Mouse (Mus musculus) erythroid progenitor cell, adult 5-6 weeks (primary cell): ENCODE measurements around the gene Ccdc87. TPM values are rescaled to one million over a fixed set of nuclear protein-coding genes. Genes with fewer than 3 reads are reported as not detected.
A peak's percentile ranks its signal among the peaks of the same experiment; 100 is the strongest.
"Not testable (repeated sequence)": the region's sequence is repeated elsewhere in the genome, so short reads cannot be mapped to it uniquely, and the experiment has no call there.

Experiments
- ATAC-seq: replicated peaks from 2 replicates; pipeline ENCODE4 v1.8.0; 2016; ENCODE audit warnings: moderate number of reproducible peaks, mild to moderate bottlenecking, moderate TSS enrichment, inconsistent platforms; ENCODE audit not compliant: poor library complexity, low FRiP score, severe bottlenecking
- total RNA-seq, 2 experiments: library from RNA; stranded (forward) in 1 of 2; stranded (reverse) in 1 of 2; fragments of 150-400 nt in 1 of 2; fragments of 186-747, 209-891 nt in 1 of 2; gene quantifications; 2 replicates each; pipeline versions ENCODE4 v1.2.3 to v1.2.4; 2015 to 2017; ENCODE audit warnings: low replicate concordance in 2 of 2

Ccdc87 gene
- total RNA-seq (2015; ENCODE audit: low replicate concordance) (not detected in 2 replicates), total RNA-seq (2017; ENCODE audit: low replicate concordance) (not detected in 2 replicates)

DNA sequence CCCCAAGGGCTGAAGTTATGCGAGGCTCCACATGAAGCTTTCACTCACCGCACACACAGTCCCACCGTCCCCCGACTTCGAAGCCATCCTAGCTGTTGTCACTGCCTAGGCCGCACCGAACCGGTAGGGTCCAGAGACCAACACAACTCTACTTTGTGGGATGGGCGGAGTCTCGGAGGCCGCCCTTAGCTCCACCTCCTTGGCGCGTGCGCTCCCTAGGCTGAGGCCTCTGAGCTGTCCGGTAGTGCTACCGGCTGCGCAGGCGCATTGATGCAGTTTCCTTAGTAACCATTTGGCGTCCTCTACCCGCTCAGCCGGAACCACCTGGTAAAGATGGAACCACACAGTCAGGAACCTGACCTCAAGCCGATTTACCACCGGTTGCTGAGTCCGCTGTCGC is at the start of gene Ccdc87, which contains the start of gene Ccs:
Gene Ccdc87, plus strand, starts transcription at position 218 of the 400 bp plus-strand sequence.
Gene Ccs, minus strand, starts transcription at position 184 of the 400 bp plus-strand sequence.
- peak; percentile 96 for ATAC-seq

DNA sequence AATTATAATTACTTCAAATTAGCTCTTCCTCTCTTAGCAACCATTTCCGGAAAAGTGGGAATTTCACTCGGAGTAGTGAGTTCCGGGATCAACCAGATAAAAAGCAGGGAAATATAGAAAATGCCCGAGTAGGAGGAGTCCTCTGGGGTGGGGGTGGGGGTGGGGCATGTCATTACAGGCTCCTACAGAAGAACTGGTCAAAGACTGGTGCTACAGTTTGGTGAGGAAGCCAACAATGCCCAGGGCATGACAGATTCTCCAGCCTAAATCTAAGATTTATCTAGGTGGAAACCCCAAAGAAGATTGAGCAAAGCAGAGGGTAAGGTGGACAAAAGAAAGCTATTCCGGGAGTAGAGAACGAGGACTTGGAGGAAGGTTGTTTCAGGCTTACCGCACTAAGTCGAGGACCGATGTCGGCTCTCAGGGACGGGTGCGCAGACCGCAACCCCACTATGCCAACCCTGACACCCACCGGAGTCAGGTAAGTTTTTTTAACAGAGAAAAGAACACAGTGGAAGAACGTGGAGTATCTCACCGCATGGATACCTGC is 45.8 kb upstream of the Ccdc87 start:
- peak; percentile 37 for ATAC-seq

DNA sequence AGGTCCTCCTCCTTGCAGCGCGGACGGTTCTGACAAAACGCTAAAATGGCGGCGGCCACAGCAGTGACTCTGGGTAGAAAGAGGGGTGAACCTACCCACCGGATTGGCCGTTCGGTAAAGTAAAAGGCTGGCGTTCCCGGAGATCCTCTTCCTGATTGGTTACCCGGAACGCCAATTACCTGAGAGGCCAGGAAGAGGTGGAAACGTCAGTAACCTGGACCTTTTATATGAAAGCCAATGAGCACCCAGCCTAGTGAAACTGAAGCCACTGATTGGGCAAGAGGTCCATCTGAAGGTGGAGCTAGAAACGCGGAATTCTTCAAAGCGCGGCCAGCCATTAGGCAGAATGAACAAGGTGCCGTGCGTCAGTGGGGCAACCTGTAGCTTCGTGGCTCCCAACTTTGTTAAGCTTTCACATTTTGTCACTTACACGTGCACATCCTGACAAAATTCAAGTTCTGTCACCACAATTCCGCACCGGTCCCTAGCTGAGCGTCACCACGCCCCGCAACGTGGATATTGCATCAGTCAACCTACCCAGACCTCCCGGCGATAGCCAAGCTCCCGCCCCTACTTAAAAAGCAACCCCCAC is 45.2 kb upstream of the Ccdc87 start, which contains the start of gene Rbm4:
Gene Rbm4, minus strand, starts transcription at position 71 of the 592 bp plus-strand sequence.
- ATAC-seq, result peak; percentile 97

DNA sequence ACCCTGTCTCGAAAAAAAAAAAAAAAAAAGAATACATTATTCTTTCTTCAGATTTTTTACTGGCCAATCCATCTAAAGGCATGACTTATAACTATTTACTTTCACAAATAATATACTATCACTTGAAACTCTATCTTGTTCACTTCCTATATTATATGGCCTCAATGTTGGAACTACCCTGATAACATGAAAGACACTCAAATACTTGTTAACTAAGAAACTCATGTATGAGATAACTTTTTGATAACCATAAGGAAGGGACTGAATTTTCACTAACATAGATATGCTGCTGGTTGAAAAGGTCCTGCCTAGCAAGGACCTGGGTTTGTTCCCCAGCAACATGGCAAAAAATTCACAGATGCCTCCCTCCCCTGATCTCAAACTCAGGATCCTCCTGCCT is 43.2 kb upstream of the Ccdc87 start:
- ATAC-seq, result no peak

DNA sequence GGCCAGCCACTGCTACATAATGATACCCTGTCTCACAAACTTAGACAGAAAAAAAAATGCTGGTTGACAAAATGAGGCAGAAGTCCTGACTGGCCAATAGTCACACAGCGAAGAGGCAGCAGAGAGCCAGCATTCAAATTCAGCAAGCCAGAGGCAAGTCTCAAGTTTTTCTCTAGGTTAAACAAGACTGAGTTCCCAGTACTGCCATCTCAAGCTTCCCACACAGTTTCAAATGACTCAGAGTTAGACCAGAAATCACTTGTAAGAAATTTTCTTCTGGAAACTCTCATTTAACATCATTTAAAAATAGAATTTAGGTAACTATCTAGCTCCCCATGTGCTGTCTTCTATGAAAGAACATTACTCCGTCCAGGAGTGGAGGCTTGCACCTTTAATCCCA is 41.3 kb upstream of the Ccdc87 start:
- ATAC-seq, result no peak

DNA sequence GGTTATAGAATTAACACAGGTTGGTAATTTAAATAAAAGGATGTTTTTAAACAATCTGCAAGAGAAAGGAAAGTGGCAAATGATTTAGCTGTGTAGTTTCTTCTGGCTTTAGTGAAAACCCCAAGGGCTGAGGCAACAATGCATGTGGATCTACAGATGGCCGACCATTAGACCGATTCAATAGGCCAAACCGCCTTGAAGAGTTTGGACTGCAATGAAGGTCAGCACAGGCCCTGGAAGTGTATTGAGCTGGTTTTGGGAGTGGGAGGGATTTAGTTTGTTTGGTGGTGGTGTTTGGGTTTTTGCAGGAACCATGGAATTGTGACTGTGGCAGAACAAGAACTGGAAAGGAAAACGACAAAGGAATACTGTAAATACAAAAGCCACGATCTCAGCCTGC is 40.1 kb upstream of the Ccdc87 start:
- ATAC-seq, result no peak

DNA sequence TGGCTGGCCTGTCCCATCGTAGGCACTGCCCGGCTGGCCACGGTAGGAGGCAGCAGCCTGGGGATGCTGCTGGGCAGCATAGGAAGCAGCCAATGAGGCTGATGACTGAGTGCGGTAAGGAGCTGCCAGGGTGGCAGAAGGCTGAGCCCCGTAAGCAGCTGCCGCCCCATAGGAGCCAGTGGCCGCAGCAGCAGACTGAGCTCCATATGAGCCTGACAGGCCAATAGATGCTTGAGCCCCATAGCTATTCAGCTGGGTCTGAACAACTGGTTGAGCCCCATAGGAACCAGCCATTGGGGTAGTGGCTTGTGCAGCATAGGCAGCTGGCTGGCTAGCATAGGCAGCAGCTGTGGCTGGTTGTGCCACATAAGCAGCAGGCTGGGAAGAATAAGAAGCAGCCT is 36.5 kb upstream of the Ccdc87 start:
- no peak for ATAC-seq

DNA sequence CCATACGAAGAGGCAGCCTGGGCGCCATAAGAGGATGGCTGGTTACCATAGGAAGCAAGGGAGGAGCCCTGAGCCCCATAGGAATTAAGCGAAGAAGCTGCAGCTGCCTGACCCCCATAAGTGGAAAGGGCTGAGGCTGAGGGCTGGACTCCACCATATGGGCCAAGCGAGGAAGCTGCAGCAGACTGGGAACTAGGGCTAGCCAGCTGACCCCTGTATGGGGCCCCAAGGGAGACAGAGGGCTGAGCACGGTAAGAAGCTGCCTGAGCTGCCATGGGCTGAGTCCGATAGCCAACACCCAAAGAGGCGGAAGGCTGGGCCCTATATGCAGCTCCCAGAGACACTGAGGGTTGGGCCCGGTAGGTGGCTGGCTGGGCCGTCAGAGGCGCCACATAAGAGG is 35.9 kb upstream of the Ccdc87 start:
- ATAC-seq, result no peak

DNA sequence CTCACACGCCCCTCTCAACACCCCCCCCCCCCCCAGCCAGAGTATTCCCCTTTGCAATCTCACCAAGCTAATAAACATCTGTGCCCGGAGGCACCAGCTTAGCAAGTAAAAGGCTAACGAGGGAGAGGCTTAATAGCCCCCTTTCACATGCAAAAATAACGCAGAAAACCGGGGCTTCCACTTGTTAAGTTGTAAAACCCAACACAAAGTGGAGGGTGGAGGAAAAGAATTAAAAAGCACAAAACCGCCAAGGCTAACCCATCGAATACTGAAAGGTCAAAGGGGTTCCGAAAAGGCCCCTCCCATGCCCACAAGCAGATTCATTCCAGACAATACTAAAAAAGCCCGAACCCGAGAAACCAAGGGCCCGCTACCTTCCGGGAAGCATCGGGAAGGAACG is 28.9 kb upstream of the Ccdc87 start:
- no peak for ATAC-seq

DNA sequence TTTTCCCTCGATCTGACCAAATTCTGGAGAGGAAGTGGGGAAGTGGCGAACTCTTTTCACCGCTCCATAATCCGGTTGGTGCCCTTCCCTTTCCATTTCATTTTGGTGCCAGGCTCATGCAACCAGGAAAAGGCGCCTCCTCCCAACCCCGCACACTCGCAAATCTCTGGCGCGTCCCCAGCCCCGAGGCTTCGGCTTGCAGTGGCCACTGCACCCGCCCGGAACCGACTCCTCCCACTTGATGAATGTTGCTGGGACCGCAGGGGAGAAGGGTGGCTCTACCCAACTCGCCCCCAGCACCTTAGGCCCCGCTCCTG is 28.5 kb upstream of the Ccdc87 start:
- ATAC-seq, result peak; percentile 50; the same call in 1 of the 2 replicates

DNA sequence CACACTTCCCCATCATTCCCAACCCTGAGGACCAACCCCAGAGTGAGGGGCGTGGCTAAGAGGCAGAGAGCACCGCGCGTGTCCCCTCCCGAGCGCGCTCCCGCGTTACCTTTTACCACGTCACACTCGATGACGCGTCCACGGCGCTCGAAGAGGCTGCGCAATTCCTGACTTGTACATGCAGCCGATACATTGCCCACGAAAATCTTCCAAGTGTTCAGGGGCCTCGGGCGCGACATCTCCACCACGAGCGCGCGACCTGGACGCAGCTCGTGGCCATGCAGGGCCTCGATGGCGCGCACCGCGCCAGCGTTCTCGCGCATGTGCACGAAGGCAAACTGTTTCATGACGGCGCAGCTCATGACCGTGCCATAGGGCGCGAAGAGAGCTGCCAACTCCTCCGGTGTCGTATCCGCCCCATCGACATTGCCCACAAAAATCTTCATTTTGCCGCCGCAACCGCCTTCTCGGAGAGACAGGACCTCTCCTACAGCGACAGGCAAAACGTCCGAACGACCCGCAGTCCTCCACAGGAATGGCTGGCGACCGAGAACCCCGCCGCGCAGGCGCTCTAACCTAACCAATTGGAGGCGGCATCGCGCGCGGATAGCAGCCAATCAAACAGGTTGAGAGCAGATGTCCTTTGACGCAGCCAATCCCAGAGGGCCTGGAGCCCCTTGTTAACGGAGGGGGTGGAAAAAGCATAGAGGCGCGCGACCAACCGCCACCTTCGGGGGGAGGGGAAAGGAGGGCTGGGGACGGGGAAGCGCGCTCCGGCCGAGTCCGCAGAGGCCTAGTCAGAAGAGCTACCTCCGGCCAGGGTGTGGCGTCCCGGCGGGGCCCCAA is 27.9 kb upstream of the Ccdc87 start, which contains the start of the genes Gm21992 and Rbm14:
Gene Gm21992, minus strand, starts transcription at position 550 of the 846 bp plus-strand sequence.
Gene Rbm14, minus strand, starts transcription at position 572 of the 846 bp plus-strand sequence.
- ATAC-seq, result peak; percentile 92

DNA sequence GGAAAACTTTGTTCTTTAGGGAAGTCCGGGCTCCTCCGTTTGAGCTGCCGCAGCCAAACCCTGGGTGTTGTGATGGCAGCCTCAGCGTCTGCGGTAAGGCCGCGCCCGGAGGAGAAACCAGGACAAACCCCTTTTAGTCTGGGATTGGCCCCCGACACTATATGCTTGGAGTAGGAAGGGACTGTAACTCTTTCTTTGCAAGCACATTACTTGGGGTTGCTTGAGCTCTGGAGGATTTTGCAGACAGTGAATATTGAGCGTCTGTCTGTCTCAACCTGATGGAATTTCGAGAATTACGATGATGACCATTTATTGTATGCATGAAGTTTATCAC is 27.3 kb upstream of the Ccdc87 start:
- no peak for ATAC-seq

DNA sequence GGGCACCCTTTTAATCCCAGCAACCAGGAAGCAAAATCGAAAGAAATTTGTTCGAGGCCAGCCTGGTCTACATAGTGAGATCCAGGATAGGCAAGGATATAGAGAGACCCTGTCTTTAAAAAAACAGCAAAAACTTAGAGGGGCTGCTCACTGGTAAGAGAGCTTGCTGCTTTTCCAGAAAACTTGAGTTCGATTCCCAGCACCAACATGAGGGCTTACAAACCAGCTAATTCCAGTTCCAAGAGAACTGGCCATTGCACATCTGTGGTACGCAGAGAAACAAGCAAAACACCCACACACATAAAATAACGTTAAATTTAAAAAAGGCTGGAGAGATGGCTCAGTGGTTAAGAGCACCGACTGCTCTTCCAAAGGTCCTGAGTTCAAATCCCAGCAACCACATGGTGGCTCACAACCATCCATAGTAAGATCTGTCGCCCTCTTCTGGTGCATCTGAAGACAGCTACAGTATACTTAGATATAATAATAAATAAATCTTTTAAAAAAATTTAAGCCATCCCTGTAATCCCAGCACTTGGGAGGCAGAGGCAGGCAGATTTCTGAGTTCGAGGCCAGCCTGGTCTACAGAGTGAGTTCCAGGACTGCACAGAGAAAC is 26.7 kb upstream of the Ccdc87 start:
- ATAC-seq, result not testable (repeated sequence)

DNA sequence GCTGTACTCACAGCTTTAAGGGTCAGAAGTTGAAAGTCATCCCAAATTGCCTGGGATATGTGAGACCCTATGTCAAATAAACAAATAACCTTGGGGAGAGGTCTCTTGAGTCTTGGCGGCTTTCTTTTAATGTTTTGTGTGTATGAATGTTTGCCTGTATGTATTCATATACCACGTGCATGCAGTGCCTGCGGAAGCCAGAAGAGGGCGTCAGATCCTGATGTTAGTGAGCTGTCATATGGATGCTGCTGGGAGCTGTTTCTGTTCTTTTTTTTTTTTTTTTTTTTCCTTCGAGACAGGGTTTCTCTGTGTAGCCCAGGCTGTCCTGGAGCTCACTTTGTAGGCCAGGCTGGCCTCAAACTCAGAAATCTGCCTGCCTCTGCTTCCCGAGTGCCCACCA is 26.2 kb upstream of the Ccdc87 start:
- ATAC-seq, result no peak

DNA sequence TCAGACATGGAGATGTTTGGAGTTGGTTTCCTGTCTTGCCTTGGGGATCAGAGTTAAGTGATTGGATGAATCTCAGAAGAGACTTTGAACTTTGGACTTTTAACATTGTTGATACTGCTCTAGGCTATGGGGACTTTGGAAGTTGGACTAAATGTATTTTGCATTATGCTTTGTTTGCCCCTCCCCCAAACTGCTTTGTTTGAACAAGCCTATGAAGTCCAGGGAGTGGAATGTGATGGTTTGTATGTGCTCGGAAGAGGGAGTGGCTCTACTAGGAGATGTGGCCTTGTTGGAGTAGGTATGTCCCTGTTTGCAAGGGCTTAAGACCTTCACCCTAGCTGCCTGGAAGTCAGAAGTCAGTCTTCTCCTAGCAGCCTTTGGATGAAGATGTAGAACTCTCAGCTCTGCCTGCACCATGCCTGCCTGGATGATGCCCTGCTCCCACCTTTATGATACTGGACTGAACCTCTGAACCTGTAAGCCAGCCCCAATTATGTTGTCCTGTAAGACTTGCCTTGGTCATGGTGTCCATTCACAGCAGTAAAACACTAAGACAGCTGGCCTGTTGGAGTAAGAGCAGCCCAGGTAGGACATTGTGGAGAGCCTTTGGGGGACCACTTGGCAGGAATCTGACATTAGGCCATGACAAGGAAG is 21.9 kb upstream of the Ccdc87 start:
- ATAC-seq, result no peak

DNA sequence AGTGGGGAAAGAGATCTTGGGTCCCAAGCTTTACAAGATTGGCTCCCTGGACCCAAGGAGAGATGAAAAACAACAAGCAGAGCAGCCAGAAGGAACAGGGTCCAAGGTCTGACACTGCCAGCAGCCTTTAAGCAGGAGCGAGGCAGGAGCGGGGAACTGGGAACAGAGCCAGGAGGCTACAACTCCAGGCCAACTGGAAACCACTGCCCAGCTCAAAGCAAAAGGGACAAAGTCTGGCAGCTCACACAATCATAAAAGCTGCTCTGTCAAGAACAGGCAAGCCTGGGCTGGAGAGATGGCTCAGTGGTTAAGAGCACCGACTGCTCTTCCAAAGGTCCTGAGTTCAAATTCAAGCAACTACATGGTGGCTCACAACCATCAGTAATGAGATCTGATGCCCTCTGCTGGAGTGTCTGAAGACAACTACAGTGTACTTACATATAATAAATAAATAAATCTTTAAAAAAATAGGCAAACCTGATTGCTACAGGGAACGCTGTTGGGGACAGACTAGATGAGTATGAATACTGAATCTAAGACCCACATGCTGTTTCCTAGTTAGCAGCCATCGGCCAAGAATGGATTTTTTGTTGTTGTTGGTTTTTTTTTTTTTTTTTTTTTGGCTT is 18.4 kb upstream of the Ccdc87 start:
- no peak for ATAC-seq

DNA sequence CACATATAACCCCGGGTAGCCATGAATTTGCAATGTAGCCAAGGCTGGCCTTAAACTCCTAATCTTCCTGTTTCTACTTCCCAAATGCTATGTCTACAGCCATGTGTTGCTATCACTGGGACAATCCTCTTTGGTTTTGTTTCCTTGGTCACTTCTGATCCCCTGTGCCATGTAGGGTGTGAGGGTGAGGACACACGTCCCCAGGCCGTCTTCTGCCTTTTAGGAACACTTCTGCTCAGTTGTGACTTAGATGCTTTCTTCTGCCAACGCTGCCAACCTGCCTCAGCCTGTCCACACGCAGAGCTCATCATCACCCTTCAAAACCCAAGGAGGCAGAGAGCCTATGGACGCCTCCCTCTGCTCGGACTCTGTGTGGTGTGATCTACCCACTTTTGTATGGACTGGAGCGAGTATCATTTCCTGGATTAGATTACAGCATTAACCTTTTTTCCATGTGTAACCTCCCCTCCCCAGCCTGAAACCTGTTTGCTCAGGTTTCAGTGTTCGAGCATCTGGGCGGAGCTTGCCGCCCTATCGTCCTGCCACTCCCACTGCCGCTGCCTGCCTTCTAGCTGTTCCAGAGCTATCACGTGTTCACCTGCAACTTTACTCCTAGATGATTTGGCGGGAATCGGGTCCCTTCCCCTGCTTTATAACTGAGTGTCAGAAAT is 10.6 kb upstream of the Ccdc87 start:
- ATAC-seq, result no peak

DNA sequence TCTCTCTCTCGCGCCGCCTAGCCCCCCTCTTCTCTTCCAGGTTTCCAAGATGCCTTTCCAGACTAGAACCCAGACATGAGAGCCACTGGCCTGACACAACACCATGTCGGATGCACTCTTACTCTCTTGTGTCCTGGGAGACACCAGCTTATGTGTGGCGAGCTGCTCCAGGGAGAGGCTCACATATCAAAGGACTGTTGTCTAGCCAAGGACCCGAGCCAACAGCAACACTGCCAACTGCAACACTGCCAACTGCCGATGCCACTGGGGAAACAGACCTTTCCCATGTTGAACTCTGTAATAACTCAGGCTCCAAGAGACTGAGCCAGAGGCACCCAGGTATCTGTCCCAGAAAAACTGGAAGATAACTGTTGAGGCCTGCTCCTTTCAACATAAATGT is 10.0 kb upstream of the Ccdc87 start:
- no peak for ATAC-seq

DNA sequence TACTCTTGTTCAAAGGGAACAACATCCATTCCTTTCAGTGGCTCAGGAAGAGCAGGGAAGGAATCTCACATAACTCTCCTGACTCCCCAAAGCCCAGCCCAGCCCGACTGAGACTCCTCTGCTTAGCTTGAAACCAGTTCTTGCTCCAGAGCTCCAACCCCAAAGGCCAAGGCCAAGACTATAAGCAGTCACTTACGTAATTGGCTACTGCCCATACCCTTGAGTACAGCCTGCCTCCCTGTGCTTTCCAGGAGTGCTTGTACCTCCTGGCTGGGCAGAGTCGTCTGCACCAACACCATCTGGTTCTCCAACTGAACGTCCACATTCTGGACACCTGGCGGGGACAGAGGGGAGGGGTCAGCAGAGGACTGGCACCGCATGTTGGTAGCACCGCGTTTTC is 5.2 kb upstream of the Ccdc87 start:
- ATAC-seq, result no peak
